Mouse (Mus musculus): ENCODE measurements at regions not wholly inside any gene's neighbourhood (a gene's known extent, or its start where the extent isn't known, plus 50 kb on each side); places are given as distances from the start of the nearest gene placed in this dataset.

DNA sequence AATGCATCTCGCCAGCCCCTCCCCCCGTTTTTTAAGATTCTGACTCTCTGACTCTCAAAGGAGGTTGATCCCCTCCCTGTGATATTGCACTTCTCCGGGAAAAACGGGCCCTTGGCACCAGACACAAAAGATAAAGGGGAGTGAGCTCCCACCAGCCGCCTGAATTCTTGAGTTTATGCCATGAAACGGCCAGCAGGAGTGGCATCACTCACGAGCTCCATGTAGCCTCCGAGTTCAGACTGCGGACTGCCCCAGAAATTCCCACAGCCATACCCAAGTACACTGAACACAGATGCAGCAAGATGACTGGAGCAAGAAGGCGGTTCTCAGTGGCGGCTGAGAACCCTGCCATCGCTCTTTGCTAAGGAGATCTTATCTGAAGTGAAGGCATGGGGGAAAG lies 114.4 kb downstream of the H2al2a start:
- no peaks in the 10 kb centered on the region for H3K27me3 ChIP-seq (ENCODE audit: control insufficient read depth, insufficient read depth, low read length)
- 78% methylated on average over 12 of the region's 12 CpGs for WGBS
- no peaks in the 10 kb centered on the region for H3K79me2 ChIP-seq (ENCODE audit: control insufficient read depth, insufficient read depth, low read length)
- H3K27ac ChIP-seq (replicated peaks; ENCODE audit: insufficient read depth, low read depth, low read length), result no peak overlapping the region
- no peak overlapping the region for H3K4me3 ChIP-seq (ENCODE audit: insufficient read depth, low read depth, low read length)
- no peak overlapping the region for H3K9ac ChIP-seq (ENCODE audit: low read depth, low read length)
- H3K4me1 ChIP-seq (ENCODE audit: control insufficient read depth, insufficient read depth, low read length), result no peaks in the 10 kb centered on the region; the same call in 1 of the 2 replicates
- no peak for TF ChIP-seq POLR2A (IDR thresholded peaks at IDR 0.05; ENCODE audit: extremely low read depth, insufficient read depth, low read length)
- no peaks in the 10 kb centered on the region for H3K36me3 ChIP-seq (ENCODE audit: control insufficient read depth, insufficient read depth, low read length)
- DNase-seq (ENCODE audit: extremely low read depth, low read depth, low spot score), result no peak

GRCm38 (mm10) chr2:17880800-17881717 lies 115.7 kb downstream of the H2al2a start:
- Histone ChIP-seq H3K4me1 (ENCODE audit: control insufficient read depth, insufficient read depth, low read length) (no peaks in the 10 kb centered on the region), H3K79me2 (ENCODE audit: control insufficient read depth, insufficient read depth, low read length) (no peaks in the 10 kb centered on the region), H3K27ac (replicated peaks; ENCODE audit: insufficient read depth, low read depth, low read length) (no peak overlapping the region), H3K27me3 (ENCODE audit: control insufficient read depth, insufficient read depth, low read length) (no peaks in the 10 kb centered on the region), H3K4me3 (ENCODE audit: insufficient read depth, low read depth, low read length) (no peak overlapping the region), H3K9ac (ENCODE audit: low read depth, low read length) (no peak overlapping the region), H3K36me3 (ENCODE audit: control insufficient read depth, insufficient read depth, low read length) (no peaks in the 10 kb centered on the region)
- 71% methylated on average over 11 of the region's 11 CpGs for WGBS
- DNase-seq (ENCODE audit: extremely low read depth, low read depth, low spot score), result no peak
- TF ChIP-seq POLR2A (IDR thresholded peaks at IDR 0.05; ENCODE audit: extremely low read depth, insufficient read depth, low read length) (no peak), CTCF (IDR thresholded peaks at IDR 0.05; ENCODE audit: low read depth, low read length) (no peak)

GRCm38 (mm10) chr2:17877901-17878300 lies 118.9 kb downstream of the H2al2a start:
- no peaks in the 10 kb centered on the region for H3K4me1 ChIP-seq (ENCODE audit: control insufficient read depth, insufficient read depth, low read length)
- no peak overlapping the region for H3K4me3 ChIP-seq (ENCODE audit: insufficient read depth, low read depth, low read length)
- no peak for TF ChIP-seq CTCF (IDR thresholded peaks at IDR 0.05; ENCODE audit: low read depth, low read length)
- TF ChIP-seq POLR2A (IDR thresholded peaks at IDR 0.05; ENCODE audit: extremely low read depth, insufficient read depth, low read length), result no peak
- no peak for DNase-seq (ENCODE audit: extremely low read depth, low read depth, low spot score)
- no peaks in the 10 kb centered on the region for H3K36me3 ChIP-seq (ENCODE audit: control insufficient read depth, insufficient read depth, low read length)
- WGBS, result 83% methylated on average over 1 of the region's 1 CpGs
- no peak overlapping the region for H3K9ac ChIP-seq (ENCODE audit: low read depth, low read length)
- H3K27ac ChIP-seq (replicated peaks; ENCODE audit: insufficient read depth, low read depth, low read length), result no peak overlapping the region
- H3K27me3 ChIP-seq (ENCODE audit: control insufficient read depth, insufficient read depth, low read length), result no peaks in the 10 kb centered on the region
- H3K79me2 ChIP-seq (ENCODE audit: control insufficient read depth, insufficient read depth, low read length), result no peaks in the 10 kb centered on the region

- Histone ChIP-seq H3K27ac (replicated peaks; ENCODE audit: insufficient read depth, low read depth, low read length) (no peak overlapping the region), H3K9ac (ENCODE audit: low read depth, low read length) (no peak overlapping the region), H3K36me3 (ENCODE audit: control insufficient read depth, insufficient read depth, low read length) (no peaks in the 10 kb centered on the region), H3K4me3 (ENCODE audit: insufficient read depth, low read depth, low read length) (no peak overlapping the region), H3K27me3 (ENCODE audit: control insufficient read depth, insufficient read depth, low read length) (no peaks in the 10 kb centered on the region), H3K79me2 (ENCODE audit: control insufficient read depth, insufficient read depth, low read length) (no peaks in the 10 kb centered on the region), H3K4me1 (ENCODE audit: control insufficient read depth, insufficient read depth, low read length) (no peaks in the 10 kb centered on the region)
- 84% methylated on average over 3 of the region's 3 CpGs for WGBS
- TF ChIP-seq CTCF (IDR thresholded peaks at IDR 0.05; ENCODE audit: low read depth, low read length) (no peak), POLR2A (IDR thresholded peaks at IDR 0.05; ENCODE audit: extremely low read depth, insufficient read depth, low read length) (no peak)
- DNase-seq (ENCODE audit: extremely low read depth, low read depth, low spot score), result no peak
Observed at GRCm38 (mm10) chr2:17876942-17877341, 119.8 kb downstream of the H2al2a start.

DNA sequence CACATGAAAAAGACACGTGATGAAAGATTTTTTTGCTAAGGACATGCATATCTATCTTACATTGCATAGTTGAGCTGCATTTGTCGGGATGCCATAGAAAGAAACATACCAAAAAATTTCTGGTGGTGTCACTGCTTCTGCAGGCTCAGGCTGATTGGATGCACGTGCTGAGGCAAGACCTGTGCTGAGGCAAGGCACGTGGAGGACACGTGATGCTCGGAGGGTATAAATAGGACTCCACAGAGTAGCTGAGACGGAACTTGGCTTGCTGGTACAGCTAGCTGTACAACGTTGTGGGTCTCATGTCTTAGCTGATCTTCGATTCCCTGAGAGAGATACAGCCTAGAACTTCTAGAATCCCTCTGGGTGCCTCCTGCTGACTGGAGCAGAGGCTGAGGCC lies 120.6 kb downstream of the H2al2a start:
- no peak for DNase-seq (ENCODE audit: extremely low read depth, low read depth, low spot score)
- Histone ChIP-seq H3K9ac (ENCODE audit: low read depth, low read length) (no peak overlapping the region), H3K4me3 (ENCODE audit: insufficient read depth, low read depth, low read length) (no peak overlapping the region), H3K27ac (replicated peaks; ENCODE audit: insufficient read depth, low read depth, low read length) (no peak overlapping the region), H3K4me1 (ENCODE audit: control insufficient read depth, insufficient read depth, low read length) (no peaks in the 10 kb centered on the region), H3K79me2 (ENCODE audit: control insufficient read depth, insufficient read depth, low read length) (no peaks in the 10 kb centered on the region), H3K27me3 (ENCODE audit: control insufficient read depth, insufficient read depth, low read length) (no peaks in the 10 kb centered on the region), H3K36me3 (ENCODE audit: control insufficient read depth, insufficient read depth, low read length) (no peaks in the 10 kb centered on the region)
- TF ChIP-seq CTCF (IDR thresholded peaks at IDR 0.05; ENCODE audit: low read depth, low read length), result no peak
- TF ChIP-seq POLR2A (IDR thresholded peaks at IDR 0.05; ENCODE audit: extremely low read depth, insufficient read depth, low read length), result no peak
- WGBS, result 84% methylated on average over 9 of the region's 9 CpGs

GRCm38 (mm10) chr2:17870562-17870961 lies 126.2 kb downstream of the H2al2a start:
- Histone ChIP-seq H3K4me1 (ENCODE audit: control insufficient read depth, insufficient read depth, low read length) (no peaks in the 10 kb centered on the region), H3K27ac (replicated peaks; ENCODE audit: insufficient read depth, low read depth, low read length) (no peak overlapping the region)

More at GRCm38 (mm10) chr2:17870562-17870961, 126.2 kb downstream of the H2al2a start:
- Histone ChIP-seq H3K36me3 (ENCODE audit: control insufficient read depth, insufficient read depth, low read length) (no peaks in the 10 kb centered on the region), H3K9ac (ENCODE audit: low read depth, low read length) (no peak overlapping the region), H3K4me3 (ENCODE audit: insufficient read depth, low read depth, low read length) (no peak overlapping the region), H3K79me2 (ENCODE audit: control insufficient read depth, insufficient read depth, low read length) (no peaks in the 10 kb centered on the region), H3K27me3 (ENCODE audit: control insufficient read depth, insufficient read depth, low read length) (no peaks in the 10 kb centered on the region)
- WGBS, result 64% methylated on average over 2 of the region's 2 CpGs
- no peak for DNase-seq (ENCODE audit: extremely low read depth, low read depth, low spot score)
- TF ChIP-seq CTCF (IDR thresholded peaks at IDR 0.05; ENCODE audit: low read depth, low read length) (no peak), POLR2A (IDR thresholded peaks at IDR 0.05; ENCODE audit: extremely low read depth, insufficient read depth, low read length) (no peak)
